Mouse (Mus musculus): ENCODE measurements around the gene Cct6b. TPM values are rescaled to one million over a fixed set of nuclear protein-coding genes. Genes with fewer than 3 reads are reported as not detected.
"Not testable (repeated sequence)": the region's sequence is repeated elsewhere in the genome, so short reads cannot be mapped to it uniquely, and the experiment has no call there.

Cct6b gene
- polyA plus RNA-seq, 1 experiment from 2014 or later: 0.52 TPM

DNA sequence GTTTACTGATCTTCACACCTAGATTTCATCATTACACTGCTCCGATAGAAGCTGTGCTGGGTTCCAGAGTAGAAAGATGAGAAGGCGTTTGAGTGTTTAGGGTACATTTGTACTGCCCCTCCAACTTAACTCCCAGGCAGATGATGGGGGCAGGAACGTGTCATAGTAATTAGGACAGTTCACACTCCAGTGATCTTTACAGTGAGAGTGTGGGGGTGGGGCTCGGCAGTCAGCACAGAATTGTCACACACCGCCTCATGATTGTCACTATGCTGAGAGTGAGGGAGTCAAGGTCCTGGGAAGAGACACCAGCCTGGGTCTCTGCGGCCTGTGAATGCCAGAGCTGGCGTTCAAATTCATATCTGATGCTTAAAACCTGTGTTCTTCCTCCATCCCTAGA lies 68.2 kb downstream of the Cct6b start:
- ATAC-seq (ENCODE audit: low read depth): no peak
- no peaks in the 10 kb centered on the region for H3K36me3 ChIP-seq
- H3K27ac ChIP-seq (replicated peaks): 0 out of 2 replicates have a peak overlapping the region, but pooled peaks have one; percentile 9
- peaks cover 15% of the 10 kb centered on the region for H3K4me1 ChIP-seq (replicated peaks)
- no peak overlapping the region for H3K4me2 ChIP-seq
- no peak overlapping the region for H3K9ac ChIP-seq
- H3K9me3 ChIP-seq: no peaks in the 10 kb centered on the region
- 39% methylated on average over 7 of the region's 7 CpGs for WGBS
- no peak overlapping the region for H3K4me3 ChIP-seq
- no peaks in the 10 kb centered on the region for H3K27me3 ChIP-seq

DNA sequence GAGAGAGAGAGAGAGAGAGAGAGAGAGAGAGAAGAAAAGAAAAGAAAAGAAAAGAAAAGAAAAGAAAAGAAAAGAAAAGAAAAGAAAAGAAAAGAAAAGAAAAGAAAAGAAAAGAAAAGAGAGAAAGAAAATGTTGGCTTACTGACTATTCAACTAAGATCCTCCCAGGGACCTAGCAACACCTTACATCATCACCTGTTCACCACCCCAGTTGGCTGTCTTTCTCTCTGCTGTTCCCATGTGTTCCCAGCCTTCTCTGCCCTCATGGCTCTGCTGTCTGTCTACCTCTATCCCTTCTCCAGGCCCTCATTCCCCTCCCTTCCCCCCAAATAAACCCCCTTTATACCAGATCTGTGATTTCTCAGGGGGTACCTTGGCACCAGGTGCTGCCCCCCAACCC lies 69.2 kb downstream of the Cct6b start:
- not testable (repeated sequence) for H3K36me3 ChIP-seq

DNA sequence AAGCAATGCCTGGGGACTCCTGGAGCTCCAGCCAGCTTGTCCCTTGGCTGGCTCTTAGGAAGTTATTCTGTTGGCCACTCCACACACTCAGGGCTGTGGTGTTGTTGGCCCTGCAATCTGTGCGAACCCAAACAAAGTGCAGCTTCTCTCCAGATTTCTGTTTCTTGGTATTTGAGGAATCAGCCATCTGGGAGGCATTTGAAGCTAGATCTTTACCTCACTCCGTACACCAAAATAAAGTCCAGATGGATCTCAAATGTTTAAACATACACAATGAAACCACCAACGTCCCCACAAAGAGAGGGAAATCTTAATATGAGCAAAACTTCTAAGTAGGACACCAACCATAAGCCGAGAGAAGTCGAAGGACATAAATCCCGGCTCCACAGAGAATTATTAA lies 71.5 kb downstream of the Cct6b start:
- WGBS: 84% methylated on average over 6 of the region's 6 CpGs
- H3K4me3 ChIP-seq: no peak overlapping the region
- H3K27ac ChIP-seq (replicated peaks): no peak overlapping the region

More for the DNA sequence above, 69.2 kb downstream of the Cct6b start:
- not testable (repeated sequence) for H3K4me3 ChIP-seq; H3K9me3 ChIP-seq; H3K4me2 ChIP-seq; H3K27ac ChIP-seq (replicated peaks); H3K9ac ChIP-seq; ATAC-seq (ENCODE audit: low read depth); H3K27me3 ChIP-seq
- H3K4me1 ChIP-seq (replicated peaks): peaks cover 19% of the 10 kb centered on the region

DNA sequence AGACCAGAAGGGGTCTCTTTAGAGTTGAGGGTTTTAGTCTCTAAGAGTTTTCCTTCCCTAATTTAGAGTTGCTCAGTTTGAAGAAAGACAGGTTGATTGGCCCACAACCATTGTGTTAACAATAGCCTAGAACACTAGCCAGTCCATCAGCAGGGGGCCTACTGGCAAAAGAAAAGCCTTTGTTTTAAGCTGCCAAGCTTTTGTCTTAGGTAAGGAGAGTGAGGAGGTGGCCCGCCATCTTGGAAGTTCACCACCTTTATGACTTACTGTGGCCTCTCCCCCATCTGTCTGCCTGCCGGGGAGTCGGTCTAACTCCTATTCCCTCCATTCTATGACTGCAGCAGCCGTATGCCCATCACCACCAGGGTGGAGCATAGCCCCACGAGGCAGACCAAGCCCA lies 73.6 kb downstream of the Cct6b start:
- WGBS: 17% methylated on average over 5 of the region's 5 CpGs

More for the DNA sequence above, 71.5 kb downstream of the Cct6b start:
- Histone ChIP-seq H3K36me3 (no peaks in the 10 kb centered on the region), H3K27me3 (no peaks in the 10 kb centered on the region), H3K9ac (no peak overlapping the region), H3K9me3 (no peaks in the 10 kb centered on the region), H3K4me1 (replicated peaks) (peaks cover 15% of the 10 kb centered on the region), H3K4me2 (no peak overlapping the region)
- ATAC-seq (ENCODE audit: low read depth): no peak

DNA sequence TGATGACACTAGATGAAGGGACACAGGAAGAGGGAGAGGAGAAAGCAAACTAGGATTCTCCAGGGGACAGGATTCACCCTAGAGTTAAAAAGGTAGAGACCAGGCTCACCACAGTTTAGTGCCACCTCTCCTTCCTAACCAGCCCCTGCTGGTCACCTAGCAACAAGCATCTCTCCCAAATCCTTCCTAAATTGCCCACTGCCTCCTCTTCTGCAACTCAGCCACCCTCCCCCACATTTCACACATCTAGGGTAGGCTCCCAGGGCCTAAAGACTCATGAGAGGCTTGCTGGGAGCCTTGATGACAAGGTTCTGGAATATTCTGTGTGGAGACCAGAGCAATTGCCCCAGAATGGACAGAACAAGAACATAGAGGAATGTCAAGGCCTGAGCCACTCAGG lies 76.5 kb downstream of the Cct6b start:
- ATAC-seq (ENCODE audit: low read depth): no peak
- H3K4me1 ChIP-seq (replicated peaks): peaks cover 17% of the 10 kb centered on the region
- H3K4me2 ChIP-seq: no peak overlapping the region
- H3K27ac ChIP-seq (replicated peaks): no peak overlapping the region
- no peak overlapping the region for H3K9ac ChIP-seq
- no peak overlapping the region for H3K4me3 ChIP-seq
- no peaks in the 10 kb centered on the region for H3K36me3 ChIP-seq
- H3K9me3 ChIP-seq: no peaks in the 10 kb centered on the region
- H3K27me3 ChIP-seq: peaks cover 2% of the 10 kb centered on the region; the same call in 1 of the 2 replicates

More for the DNA sequence above, 73.6 kb downstream of the Cct6b start:
- Histone ChIP-seq H3K36me3 (no peaks in the 10 kb centered on the region), H3K9me3 (no peaks in the 10 kb centered on the region), H3K27me3 (no peaks in the 10 kb centered on the region), H3K9ac (no peak overlapping the region), H3K4me3 (no peak overlapping the region), H3K27ac (replicated peaks) (no peak overlapping the region), H3K4me1 (replicated peaks) (peaks cover 6% of the 10 kb centered on the region), H3K4me2 (no peak overlapping the region)
- no peak for ATAC-seq (ENCODE audit: low read depth)

DNA sequence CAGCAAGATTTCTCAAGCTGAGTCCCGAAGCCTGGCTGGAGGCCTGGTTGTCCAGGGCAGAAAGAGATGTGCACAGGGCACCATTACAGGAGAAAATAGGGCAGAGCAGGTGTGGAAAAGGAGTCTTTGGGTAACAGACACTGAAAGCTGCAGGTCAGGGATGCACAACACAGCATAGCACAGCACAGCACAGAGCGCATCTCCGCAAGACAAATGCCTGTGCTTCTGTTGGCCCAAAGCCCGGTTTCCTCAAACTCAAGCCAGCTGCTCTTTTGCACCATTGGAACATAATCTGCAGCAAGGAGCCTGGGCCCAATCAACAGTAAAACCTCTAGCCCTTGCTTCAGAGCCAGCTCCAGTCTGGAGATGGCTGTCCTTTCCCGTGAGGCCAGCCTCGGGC lies 79.4 kb downstream of the Cct6b start:
- Histone ChIP-seq H3K9me3 (no peaks in the 10 kb centered on the region), H3K36me3 (no peaks in the 10 kb centered on the region), H3K4me2 (no peak overlapping the region), H3K27ac (replicated peaks) (no peak overlapping the region; the same call in 1 of the 2 replicates), H3K4me1 (replicated peaks) (0 out of 2 replicates have a peak, but pooled peaks cover 11% of the 10 kb centered on the region), H3K27me3 (peaks cover 8% of the 10 kb centered on the region; the same call in 1 of the 2 replicates), H3K4me3 (no peak overlapping the region), H3K9ac (no peak overlapping the region)
- ATAC-seq (ENCODE audit: low read depth): peak; percentile 80
- WGBS: 81% methylated on average over 6 of the region's 6 CpGs

DNA sequence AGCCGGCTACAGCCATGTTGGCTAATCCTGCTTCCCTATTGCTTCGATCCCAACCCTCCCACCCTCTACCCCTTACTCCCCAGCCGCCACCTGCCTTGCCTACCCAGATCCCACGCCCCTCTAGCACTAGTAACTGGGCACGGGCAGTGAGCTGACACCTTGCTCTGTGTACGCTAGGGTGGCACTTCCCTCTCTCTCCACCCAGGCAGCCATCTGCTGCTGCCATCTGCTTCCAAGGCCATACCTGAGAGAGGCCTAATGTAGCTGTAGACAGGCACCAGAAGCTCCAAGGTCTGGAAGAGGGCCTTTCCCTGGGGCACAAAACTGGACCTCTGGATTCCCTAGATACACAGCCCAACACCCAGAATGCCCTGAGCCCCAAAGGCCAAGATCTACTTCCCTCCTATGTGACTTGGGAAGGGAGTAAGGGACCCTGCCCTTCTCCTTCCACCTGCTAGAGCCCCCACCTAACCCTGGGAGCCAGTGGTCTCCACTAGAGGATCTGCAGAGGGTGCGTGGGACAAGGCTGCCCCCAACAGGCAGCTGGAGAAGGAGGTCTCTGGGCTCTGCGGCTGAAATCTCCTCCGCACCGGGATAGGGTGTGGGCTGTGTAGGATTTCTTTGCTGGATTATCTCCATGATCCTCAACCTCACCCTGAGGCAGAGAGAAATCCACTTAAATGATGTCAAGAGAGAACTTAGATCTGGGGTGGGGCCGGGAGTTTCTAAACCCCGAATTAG lies 80.2 kb downstream of the Cct6b start:
- Histone ChIP-seq H3K4me3 (no peak overlapping the region), H3K4me1 (replicated peaks) (0 out of 2 replicates have a peak, but pooled peaks cover 11% of the 10 kb centered on the region), H3K4me2 (no peak overlapping the region), H3K27me3 (peaks cover 8% of the 10 kb centered on the region; the same call in 1 of the 2 replicates), H3K9ac (no peak overlapping the region), H3K27ac (replicated peaks) (no peak overlapping the region), H3K9me3 (no peaks in the 10 kb centered on the region), H3K36me3 (no peaks in the 10 kb centered on the region)
- 52% methylated on average over 12 of the region's 12 CpGs for WGBS
- peak; percentile 69; the same call in 1 of the 2 replicates for ATAC-seq (ENCODE audit: low read depth)

DNA sequence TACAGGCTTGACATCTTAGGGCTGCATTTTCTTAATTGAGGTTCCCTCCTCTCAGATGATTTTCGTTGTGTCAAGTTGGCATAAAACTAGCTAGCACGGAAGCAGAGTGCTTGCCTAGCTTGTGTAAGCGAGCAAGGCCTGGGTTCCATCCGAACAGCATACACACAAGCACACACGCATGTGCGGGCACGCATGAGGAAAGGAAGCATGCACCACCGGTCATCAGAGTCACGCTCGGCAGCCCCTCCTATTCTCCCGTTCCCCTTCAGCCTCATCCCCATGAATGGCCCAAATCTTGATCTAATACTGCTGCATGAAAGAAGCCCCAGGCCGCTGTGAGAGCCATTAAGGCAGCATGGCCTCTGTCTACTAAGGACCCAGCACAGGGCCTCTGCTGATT lies 85.6 kb downstream of the Cct6b start:
- Histone ChIP-seq H3K4me1 (replicated peaks) (no peaks in the 10 kb centered on the region), H3K4me3 (no peak overlapping the region), H3K27me3 (peaks cover 8% of the 10 kb centered on the region; the same call in 1 of the 2 replicates), H3K27ac (replicated peaks) (no peak overlapping the region), H3K36me3 (no peaks in the 10 kb centered on the region), H3K9me3 (no peaks in the 10 kb centered on the region), H3K4me2 (no peak overlapping the region), H3K9ac (no peak overlapping the region)
- ATAC-seq (ENCODE audit: low read depth): no peak
- WGBS: 72% methylated on average over 12 of the region's 12 CpGs

Other genes with a start within 250 kb of the Cct6b start
- gene Zfp830, start within 50 bp of the Cct6b start, polyA plus RNA-seq (2015; fragmentation: Nextera tagmentation; extraction: Ambion mirVana): 29.6 and 31.2 TPM in 2 replicates
- gene Lig3, start 16.8 kb upstream of the Cct6b start, polyA plus RNA-seq (2015; fragmentation: Nextera tagmentation; extraction: Ambion mirVana): 24.8 and 25.9 TPM in 2 replicates
- 4.8 and 6.3 TPM in 2 replicates for gene Rffl, start 106.9 kb upstream of the Cct6b start, polyA plus RNA-seq (2015; fragmentation: Nextera tagmentation; extraction: Ambion mirVana)
- 11.8 and 12.4 TPM in 2 replicates for gene Rad51d, start 126.3 kb upstream of the Cct6b start, polyA plus RNA-seq (2015; fragmentation: Nextera tagmentation; extraction: Ambion mirVana)
- 0.63 and 0.94 TPM in 2 replicates for gene Fndc8, start 127.8 kb upstream of the Cct6b start, polyA plus RNA-seq (2015; fragmentation: Nextera tagmentation; extraction: Ambion mirVana)
- 29.2 and 31.9 TPM in 2 replicates for gene Nle1, start 144.1 kb upstream of the Cct6b start, polyA plus RNA-seq (2015; fragmentation: Nextera tagmentation; extraction: Ambion mirVana)
- gene Unc45b, start 146.2 kb upstream of the Cct6b start, polyA plus RNA-seq (2015; fragmentation: Nextera tagmentation; extraction: Ambion mirVana): 1.7 and 3.4 TPM in 2 replicates
- 0.98 and 1.0 TPM in 2 replicates for gene Slfn5, start 187.0 kb upstream of the Cct6b start, polyA plus RNA-seq (2015; fragmentation: Nextera tagmentation; extraction: Ambion mirVana)
- gene Slfn9, start 227.5 kb upstream of the Cct6b start, polyA plus RNA-seq (2015; fragmentation: Nextera tagmentation; extraction: Ambion mirVana): 2.7 and 2.8 TPM in 2 replicates